Mouse (Mus musculus): ENCODE results near the gene Safb2.

GRCm38 (mm10) chr17:56543684-56544224, 40.6 kb downstream of the Safb2 start:
- TF ChIP-seq CTCF (IDR thresholded peaks at IDR 0.05; ENCODE audit: insufficient read depth, low read length) (no peak), POLR2A (IDR thresholded peaks at IDR 0.05; ENCODE audit: borderline replicate concordance, extremely low read depth, low read depth, low read length) (no peak)
